Mouse (Mus musculus): Measurements from ENCODE around the gene Hdac9. TPM values are rescaled to one million over a fixed set of nuclear protein-coding genes. Genes with fewer than 3 reads are reported as not detected.

Gene Hdac9
- total and polyA plus RNA-seq, 2 experiments from 2014 or later: 15.6 to 15.7 TPM

DNA sequence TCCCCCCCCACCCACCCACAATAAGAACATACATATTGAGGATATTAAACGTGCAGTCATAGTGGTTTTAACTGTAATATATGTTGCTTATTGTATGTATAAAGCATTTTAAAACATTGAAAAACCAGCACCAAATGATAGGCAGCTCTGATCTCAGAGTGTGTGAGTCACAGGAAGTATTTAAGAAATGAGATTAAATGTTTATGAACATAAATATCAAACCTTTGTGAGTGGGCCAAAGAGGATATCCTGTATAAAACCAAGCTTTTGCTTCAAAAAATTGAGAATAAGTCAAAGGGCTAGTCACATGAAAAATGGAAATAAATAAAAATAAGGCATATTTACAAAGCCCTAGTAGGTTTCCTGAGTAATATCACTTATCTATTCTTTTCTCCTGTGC, 667.7 kb downstream of the Hdac9 start:
- H3K27ac ChIP-seq (ENCODE audit: low read depth): no peak overlapping the region
- 66% methylated on average over 1 of the region's 1 CpGs for WGBS
- no peaks in the 10 kb centered on the region for H3K9me3 ChIP-seq (replicated peaks; ENCODE audit: control insufficient read depth, low read length)
- H3K4me3 ChIP-seq (ENCODE audit: low read depth, low read length): no peak overlapping the region
- ATAC-seq (ENCODE audit: insufficient read depth, low read depth) (no peak), DNase-seq (ENCODE audit: low spot score) (no peak)
- TF ChIP-seq EP300 (IDR thresholded peaks at IDR 0.05; ENCODE audit: low read depth) (no peak), CTCF (IDR thresholded peaks at IDR 0.05; ENCODE audit: low read depth) (no peak)
- no peaks in the 10 kb centered on the region for H3K36me3 ChIP-seq (replicated peaks; ENCODE audit: control insufficient read depth, insufficient read depth, low read length)
- peaks cover 6% of the 10 kb centered on the region; the same call in 1 of the 2 replicates for H3K4me1 ChIP-seq (ENCODE audit: control insufficient read depth, insufficient read depth)
- no peak overlapping the region for H3K9ac ChIP-seq (replicated peaks; ENCODE audit: low read depth, low read length)
- no peak overlapping the region for H3K4me2 ChIP-seq (ENCODE audit: low read depth, low read length)
- H3K27me3 ChIP-seq (ENCODE audit: control insufficient read depth, insufficient read depth, low read length): no peaks in the 10 kb centered on the region

DNA sequence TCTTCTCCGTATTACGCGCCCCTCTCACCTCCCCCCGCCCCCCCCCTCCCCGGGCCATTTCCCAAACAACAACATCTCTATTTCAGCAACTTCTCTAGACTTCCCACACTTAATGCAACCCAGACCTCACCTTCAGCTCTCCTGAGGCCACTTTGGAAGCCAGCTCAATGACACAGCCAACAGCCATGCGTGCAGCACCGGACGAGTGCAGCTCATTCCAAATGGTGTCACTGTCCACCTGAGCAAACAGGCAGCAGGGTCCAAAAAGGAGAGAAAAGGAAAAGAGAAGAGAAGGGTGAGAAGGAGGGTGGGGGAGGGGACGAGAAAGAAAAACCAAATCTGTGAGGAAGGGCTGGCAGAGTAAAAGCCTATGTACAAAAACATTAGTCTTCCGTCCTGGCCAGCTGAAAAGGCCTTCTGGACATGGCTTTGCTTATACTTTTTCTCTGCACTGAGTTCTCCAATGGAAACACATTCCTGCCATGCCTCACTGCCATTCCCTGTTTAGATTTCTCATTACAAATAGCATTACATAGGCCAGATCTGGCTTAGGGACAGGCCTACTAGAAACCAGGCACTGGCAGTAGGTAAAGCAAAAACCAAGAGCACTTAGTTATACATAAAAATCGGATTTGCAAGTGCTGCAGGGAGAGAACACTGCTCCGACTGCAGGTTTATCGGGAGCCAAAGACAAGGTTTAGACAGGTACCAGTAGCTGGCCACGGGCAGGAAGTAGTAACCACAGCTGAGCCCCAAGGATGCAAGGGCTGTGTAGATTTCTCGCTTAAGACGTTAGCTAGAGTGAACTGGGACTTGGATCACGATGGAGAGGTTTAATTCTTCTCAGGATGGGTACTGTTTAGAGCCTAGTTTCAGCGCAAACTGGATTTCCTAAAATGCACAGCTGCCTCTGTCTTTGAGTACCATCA, 668.4 kb downstream of the Hdac9 start:
- Histone ChIP-seq H3K9me3 (replicated peaks; ENCODE audit: control insufficient read depth, low read length) (no peaks in the 10 kb centered on the region), H3K4me3 (ENCODE audit: low read depth, low read length) (no peak overlapping the region), H3K27me3 (ENCODE audit: control insufficient read depth, insufficient read depth, low read length) (no peaks in the 10 kb centered on the region), H3K36me3 (replicated peaks; ENCODE audit: control insufficient read depth, insufficient read depth, low read length) (no peaks in the 10 kb centered on the region), H3K4me1 (ENCODE audit: control insufficient read depth, insufficient read depth) (peaks cover 6% of the 10 kb centered on the region; the same call in 1 of the 2 replicates), H3K27ac (ENCODE audit: low read depth) (no peak overlapping the region), H3K9ac (replicated peaks; ENCODE audit: low read depth, low read length) (no peak overlapping the region), H3K4me2 (ENCODE audit: low read depth, low read length) (no peak overlapping the region)
- ATAC-seq (ENCODE audit: insufficient read depth, low read depth) (no peak), DNase-seq (ENCODE audit: low spot score) (no peak)
- 74% methylated on average over 18 of the region's 18 CpGs for WGBS
- no peak for TF ChIP-seq CTCF (IDR thresholded peaks at IDR 0.05; ENCODE audit: low read depth)
- TF ChIP-seq EP300 (IDR thresholded peaks at IDR 0.05; ENCODE audit: low read depth): no peak

DNA sequence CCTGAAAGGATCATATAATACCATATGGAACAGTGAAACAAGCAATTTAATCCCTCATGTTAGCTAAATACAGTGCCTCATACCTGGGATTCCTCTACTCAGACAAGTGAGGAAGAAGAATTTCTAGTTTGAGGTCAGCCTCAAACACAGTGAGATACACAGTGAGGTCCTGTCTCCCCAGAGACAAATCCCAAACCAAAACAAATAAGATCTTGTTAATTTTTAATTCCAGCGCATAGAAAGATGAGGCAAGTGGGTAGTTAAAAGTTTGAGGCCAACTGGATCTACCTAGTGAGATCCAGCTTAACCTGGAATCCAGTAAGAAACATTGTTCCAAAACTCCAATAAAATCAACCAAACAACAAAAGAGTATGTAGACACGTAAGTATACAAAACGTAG, 678.1 kb downstream of the Hdac9 start:
- Histone ChIP-seq H3K9me3 (replicated peaks; ENCODE audit: control insufficient read depth, low read length) (no peaks in the 10 kb centered on the region), H3K4me2 (ENCODE audit: low read depth, low read length) (no peak overlapping the region), H3K9ac (replicated peaks; ENCODE audit: low read depth, low read length) (no peak overlapping the region), H3K4me3 (ENCODE audit: low read depth, low read length) (no peak overlapping the region), H3K36me3 (replicated peaks; ENCODE audit: control insufficient read depth, insufficient read depth, low read length) (no peaks in the 10 kb centered on the region), H3K27ac (ENCODE audit: low read depth) (no peak overlapping the region), H3K27me3 (ENCODE audit: control insufficient read depth, insufficient read depth, low read length) (no peaks in the 10 kb centered on the region), H3K4me1 (ENCODE audit: control insufficient read depth, insufficient read depth) (no peaks in the 10 kb centered on the region)
- DNase-seq (ENCODE audit: low spot score) (no peak), ATAC-seq (ENCODE audit: insufficient read depth, low read depth) (no peak)
- 87% methylated on average over 3 of the region's 3 CpGs for WGBS
- TF ChIP-seq EP300 (IDR thresholded peaks at IDR 0.05; ENCODE audit: low read depth) (no peak), CTCF (IDR thresholded peaks at IDR 0.05; ENCODE audit: low read depth) (no peak)

DNA sequence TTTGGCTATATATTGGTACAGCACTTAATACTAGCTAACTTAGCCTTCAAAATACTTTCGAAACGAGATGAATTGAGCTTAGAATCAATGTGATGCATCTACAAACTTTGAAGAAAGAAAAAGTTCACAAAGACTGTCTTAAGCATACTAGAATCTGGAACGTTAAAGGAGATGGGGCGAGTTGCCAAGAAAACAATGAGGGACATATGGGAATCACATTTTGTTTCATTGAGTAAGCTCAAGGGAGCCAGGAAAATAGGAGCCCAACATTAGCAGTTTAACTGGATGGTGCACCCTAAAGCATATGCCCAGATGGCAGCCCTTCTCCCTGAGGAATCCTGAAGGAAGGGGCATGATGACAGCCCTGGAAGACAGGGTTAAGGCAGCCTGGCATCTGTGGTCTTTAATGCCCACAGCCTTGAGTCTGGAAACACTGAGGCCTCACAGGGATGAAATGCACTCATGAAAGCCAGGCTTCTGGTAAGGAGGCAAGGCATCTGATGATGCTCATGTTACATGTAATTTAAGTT, 685.2 kb downstream of the Hdac9 start:
- no peak for DNase-seq (ENCODE audit: low spot score)
- Histone ChIP-seq H3K4me2 (ENCODE audit: low read depth, low read length) (no peak overlapping the region), H3K36me3 (replicated peaks; ENCODE audit: control insufficient read depth, insufficient read depth, low read length) (no peaks in the 10 kb centered on the region), H3K9me3 (replicated peaks; ENCODE audit: control insufficient read depth, low read length) (no peaks in the 10 kb centered on the region), H3K9ac (replicated peaks; ENCODE audit: low read depth, low read length) (no peak overlapping the region), H3K4me1 (ENCODE audit: control insufficient read depth, insufficient read depth) (no peaks in the 10 kb centered on the region), H3K27ac (ENCODE audit: low read depth) (no peak overlapping the region), H3K27me3 (ENCODE audit: control insufficient read depth, insufficient read depth, low read length) (no peaks in the 10 kb centered on the region), H3K4me3 (ENCODE audit: low read depth, low read length) (no peak overlapping the region)
- no peak for ATAC-seq (ENCODE audit: insufficient read depth, low read depth)
- TF ChIP-seq EP300 (IDR thresholded peaks at IDR 0.05; ENCODE audit: low read depth): no peak
- TF ChIP-seq CTCF (IDR thresholded peaks at IDR 0.05; ENCODE audit: low read depth): no peak
- 71% methylated on average over 4 of the region's 4 CpGs for WGBS

DNA sequence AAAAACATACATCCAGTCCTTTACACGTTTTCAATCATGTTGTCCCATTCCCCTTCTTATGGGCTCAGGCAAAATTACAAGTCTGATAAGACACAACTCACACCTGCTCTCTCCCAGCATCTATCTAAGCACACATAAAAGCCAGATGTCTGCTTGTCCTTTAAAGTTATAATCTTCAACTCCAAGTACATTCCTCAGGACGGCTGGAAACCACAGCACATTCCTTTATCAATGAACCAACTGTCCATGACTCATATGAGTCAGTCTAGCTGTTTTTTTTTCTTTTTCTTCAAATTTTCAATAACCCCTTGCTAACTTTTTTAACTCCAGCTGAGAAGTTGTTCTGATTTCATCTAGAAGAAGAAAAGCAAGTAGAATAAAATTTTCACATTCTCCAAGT, 692.4 kb downstream of the Hdac9 start:
- WGBS: 14% methylated on average over 2 of the region's 2 CpGs
- Histone ChIP-seq H3K9me3 (replicated peaks; ENCODE audit: control insufficient read depth, low read length) (no peaks in the 10 kb centered on the region), H3K4me3 (ENCODE audit: low read depth, low read length) (no peak overlapping the region), H3K9ac (replicated peaks; ENCODE audit: low read depth, low read length) (no peak overlapping the region), H3K27ac (ENCODE audit: low read depth) (no peak overlapping the region), H3K27me3 (ENCODE audit: control insufficient read depth, insufficient read depth, low read length) (no peaks in the 10 kb centered on the region), H3K4me1 (ENCODE audit: control insufficient read depth, insufficient read depth) (no peaks in the 10 kb centered on the region), H3K4me2 (ENCODE audit: low read depth, low read length) (no peak overlapping the region), H3K36me3 (replicated peaks; ENCODE audit: control insufficient read depth, insufficient read depth, low read length) (no peaks in the 10 kb centered on the region)
- ATAC-seq (ENCODE audit: insufficient read depth, low read depth): no peak
- DNase-seq (ENCODE audit: low spot score): no peak
- TF ChIP-seq EP300 (IDR thresholded peaks at IDR 0.05; ENCODE audit: low read depth) (no peak), CTCF (IDR thresholded peaks at IDR 0.05; ENCODE audit: low read depth) (no peak)
